Mouse (Mus musculus): ENCODE measurements at regions not wholly inside any gene's neighbourhood (a gene's known extent, or its start where the extent isn't known, plus 50 kb on each side); places are given as distances from the start of the nearest gene placed in this dataset.

DNA sequence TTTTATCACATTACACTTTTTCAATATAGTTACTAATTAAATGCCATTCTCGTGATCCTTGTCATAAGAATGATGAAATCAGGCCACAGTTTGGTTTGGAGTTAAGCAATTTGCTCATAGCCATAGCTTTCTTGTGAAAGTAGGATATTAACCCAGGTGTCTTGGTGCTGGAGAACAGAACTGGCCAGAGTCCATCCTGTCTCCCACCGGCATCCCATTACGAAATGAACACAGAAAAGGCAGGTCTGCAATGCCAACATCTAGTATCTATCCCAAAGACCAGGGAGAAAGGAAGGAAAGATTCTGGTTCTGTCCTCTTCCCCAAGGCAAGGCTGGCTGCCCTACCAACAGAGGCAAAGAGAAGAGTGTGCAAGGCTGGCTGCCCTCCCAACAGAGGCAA, 61.6 kb upstream of the Avpr1a start:
- no peak for DNase-seq

GRCm38 (mm10) chr10:122379661-122380344, 68.5 kb upstream of the Avpr1a start:
- no peak for DNase-seq

DNA sequence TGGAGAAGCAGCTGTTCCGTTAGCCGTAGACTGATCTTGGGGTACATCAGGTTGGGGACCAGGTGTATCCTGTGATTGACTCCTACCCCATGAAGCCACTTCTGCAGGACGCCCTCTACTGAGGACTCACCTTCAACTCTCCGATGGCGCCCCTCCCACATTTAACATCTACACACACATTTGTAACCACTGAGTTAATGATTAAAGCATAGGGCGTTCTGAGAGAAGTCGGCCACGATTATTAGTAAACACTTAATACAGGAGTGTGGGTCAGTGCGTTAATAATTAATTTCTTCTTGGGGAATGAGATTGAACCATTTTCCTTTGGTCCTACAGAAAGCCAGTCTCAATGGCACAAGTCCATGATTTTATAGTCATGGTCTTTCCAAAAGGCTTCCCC, 105.0 kb upstream of the Avpr1a start:
- DNase-seq = no peak

DNA sequence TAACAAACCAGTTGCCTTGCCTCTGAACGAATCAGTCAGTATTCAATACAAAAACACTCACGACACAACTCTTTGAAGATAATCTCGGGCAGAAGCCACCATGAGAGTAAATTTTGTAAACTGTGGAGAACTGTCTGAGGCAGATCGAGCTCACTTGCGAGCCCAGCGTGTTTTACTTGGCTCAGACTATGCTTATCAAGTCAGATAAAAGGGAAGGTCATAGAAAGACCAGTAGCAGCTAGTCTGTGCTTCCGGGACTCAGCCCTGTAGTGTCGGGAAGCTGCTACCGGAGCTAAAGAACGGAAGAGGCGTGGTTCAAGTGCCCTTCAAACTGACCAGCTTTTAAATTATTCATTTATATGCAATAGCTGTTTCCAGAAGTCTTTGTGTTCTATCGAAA, 105.9 kb upstream of the Avpr1a start:
- no peak for DNase-seq

GRCm38 (mm10) chr10:122326851-122327250, 121.4 kb upstream of the Avpr1a start:
- DNase-seq = no peak

DNA sequence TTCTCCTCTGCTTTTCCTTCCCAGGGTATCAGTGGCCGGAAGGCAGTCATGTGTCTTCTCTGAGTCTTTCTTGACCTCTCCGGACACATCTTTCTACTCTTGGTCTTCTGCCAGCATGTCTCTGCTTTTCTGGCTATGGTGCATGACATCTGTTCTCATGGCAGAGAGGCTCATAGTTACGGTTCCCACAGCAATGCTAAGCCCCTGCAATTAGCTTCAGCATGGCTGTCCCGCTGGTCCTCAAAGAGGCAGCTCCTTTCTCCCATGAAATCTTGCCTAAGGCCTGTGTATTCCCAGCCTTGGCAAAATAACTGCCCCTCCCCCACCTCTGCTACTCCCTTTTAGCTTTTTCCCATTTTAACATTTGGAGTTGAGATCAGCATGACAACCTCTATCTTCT, 129.4 kb upstream of the Avpr1a start:
- DNase-seq = no peak

- DNase-seq = no peak
These were observed 137.6 kb upstream of the Avpr1a start for GRCm38 (mm10) chr10:122310646-122311193.

DNA sequence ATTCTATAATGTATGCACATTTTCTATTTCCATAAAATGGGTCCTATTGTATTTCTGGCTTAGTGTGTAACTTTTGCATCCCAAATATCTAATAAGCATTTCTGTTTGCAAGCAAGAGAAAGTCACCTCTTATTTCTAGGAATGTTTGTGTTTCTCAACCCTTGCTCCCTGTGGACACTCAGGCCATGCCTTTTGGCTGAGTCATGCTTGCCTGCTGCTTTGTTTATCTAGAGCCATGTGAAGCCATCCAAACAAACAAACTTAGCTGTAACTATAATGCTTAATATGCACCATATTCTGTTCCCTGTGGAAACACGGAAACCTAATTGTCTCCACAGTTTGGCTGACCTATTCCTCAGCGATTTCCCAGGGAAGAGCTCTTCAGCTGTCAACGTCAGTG, 139.6 kb upstream of the Avpr1a start:
- DNase-seq = no peak

DNA sequence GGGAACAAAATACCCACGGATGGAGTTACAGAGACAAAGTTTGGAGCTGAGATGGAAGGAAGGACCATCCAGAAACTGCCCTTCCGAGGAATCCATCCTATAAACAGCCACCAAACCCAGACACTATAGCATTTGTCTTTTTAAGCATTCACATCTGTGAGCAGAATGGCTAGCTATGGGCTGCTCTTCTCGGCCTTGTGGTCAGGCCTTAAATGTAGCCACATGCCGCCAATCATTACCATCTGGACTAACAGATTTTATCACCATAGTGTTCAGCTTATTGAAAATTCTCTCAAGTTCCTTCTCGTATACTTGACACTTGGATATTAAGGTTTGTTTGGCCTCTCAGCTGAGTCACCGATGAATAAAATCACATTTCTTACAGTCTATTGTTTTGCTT, 146.0 kb upstream of the Avpr1a start:
- no peak for DNase-seq

DNA sequence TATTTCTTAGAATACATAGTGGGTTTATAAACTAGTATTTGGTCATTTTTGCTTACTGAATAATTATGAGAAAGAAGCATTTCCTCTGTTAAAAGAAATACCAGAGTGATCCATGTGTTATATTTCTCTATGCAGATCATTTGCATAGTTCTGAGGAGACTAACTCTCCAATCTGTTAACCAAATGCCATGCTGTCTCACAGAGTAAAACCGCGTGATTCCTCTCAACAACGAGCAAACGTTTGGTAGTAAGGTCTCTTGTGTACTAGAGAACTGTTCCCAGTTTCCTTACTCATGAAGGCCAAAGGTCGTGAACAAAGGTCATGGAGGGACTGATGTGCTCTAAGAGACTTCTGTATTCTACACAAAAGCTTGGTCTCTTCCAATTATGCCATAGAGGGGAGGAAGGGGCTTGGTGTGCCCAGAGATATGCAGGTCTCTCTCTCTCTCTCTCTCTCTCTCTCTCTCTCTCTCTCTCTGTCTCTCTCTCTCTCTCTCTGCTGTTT, 152.3 kb upstream of the Avpr1a start:
- DNase-seq = no peak

- no peak for DNase-seq
These were observed 156.7 kb upstream of the Avpr1a start for GRCm38 (mm10) chr10:122291611-122292010.

DNA sequence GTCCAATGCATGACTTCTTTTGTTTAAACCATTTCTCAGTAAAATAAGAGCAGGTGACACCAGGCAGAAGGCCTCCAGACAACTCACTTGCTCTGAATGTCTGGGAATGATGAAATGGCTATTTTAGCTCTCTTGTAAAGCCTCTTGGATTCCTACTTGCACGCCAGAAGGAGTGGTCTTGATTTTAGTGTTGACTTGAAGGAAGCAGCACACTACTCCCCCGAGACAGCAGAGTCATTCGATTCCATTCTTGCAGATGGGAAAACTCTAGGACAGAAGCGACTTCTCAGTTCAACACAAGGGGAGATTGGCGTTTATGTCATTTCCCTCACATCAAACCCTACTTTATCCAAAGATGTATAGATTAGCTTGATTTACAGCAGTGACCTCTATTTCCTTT, 157.2 kb upstream of the Avpr1a start:
- DNase-seq = no peak

DNA sequence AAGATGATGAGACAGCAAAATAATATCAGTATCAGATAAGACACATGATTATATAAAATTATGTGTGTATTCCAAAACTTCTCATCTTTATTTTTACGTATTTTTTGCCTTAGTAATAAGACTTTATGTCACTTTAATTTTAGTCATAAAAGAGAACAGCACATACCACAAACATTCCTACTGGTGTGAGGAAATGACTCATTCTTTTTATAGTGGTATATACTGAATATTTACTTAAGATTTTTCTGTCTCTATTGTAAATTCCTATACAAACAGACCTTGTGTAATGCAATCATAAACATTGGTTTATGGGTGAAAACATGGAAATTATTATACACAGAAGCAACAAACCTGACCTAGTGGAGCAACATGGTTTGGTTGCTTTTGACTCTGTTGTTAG, 173.4 kb upstream of the Avpr1a start:
- DNase-seq = no peak

- no peak for DNase-seq
These were observed 174.1 kb upstream of the Avpr1a start for GRCm38 (mm10) chr10:122274181-122274580.

DNA sequence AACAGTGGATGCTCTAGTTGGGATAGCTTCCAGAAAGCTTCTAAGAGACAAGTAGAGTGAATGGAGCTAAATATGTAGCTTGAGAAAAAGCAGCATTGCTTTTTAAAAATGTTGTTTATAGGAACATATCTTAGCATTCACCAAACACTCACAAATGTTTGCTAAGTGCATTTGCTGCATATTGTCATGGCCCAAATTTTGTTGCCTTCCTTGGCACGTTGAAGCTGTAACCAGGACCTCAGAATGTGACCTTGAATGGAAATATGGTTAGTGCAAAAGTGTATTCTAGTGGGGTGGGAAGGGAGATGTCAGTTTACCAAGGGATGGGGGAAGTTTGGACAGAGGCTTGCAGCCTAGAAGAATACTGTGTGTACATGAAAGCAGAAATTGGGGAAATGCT, 166.9 kb upstream of the Rxylt1 start:
- DNase-seq = no peak

GRCm38 (mm10) chr10:122259354-122259753, 162.2 kb upstream of the Rxylt1 start:
- DNase-seq = no peak

DNA sequence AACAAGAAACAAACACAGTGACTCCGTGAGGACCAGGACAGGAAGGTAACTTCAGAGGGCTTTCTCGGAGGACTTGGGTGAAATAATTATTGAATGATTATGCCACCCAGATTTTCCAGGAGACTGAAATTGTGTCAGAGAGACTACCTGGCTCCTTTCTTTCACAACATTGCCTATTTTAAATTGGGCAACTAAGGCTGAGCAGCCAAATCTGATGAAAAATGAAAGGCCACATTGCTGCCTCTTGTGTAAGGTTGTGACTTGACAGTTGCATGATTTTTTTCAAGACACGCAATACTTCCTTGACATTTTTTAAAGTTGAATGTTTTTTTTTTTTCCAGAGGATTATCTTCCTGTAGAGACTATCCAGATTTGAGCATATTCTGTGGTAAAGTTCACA, 161.5 kb upstream of the Rxylt1 start:
- no peak for DNase-seq

DNA sequence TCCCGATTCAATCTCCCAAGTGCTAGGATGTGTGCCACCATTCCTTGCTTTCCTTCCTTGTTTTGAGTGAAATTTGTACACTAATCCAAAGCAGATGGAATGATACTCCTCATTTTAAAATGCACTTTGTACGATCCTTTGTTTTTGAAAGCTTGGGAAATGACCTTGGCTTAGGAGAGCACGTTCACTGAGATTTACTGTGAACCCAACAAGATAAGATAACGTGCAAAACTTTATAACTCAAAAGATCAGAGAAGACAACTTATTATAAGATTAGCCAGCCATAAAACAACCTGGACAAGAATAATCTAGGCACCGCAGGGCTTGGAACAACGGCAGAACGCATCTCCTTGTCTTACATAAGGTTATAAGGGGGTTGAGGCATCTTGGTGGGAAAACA, 134.6 kb upstream of the Rxylt1 start:
- DNase-seq = no peak

DNA sequence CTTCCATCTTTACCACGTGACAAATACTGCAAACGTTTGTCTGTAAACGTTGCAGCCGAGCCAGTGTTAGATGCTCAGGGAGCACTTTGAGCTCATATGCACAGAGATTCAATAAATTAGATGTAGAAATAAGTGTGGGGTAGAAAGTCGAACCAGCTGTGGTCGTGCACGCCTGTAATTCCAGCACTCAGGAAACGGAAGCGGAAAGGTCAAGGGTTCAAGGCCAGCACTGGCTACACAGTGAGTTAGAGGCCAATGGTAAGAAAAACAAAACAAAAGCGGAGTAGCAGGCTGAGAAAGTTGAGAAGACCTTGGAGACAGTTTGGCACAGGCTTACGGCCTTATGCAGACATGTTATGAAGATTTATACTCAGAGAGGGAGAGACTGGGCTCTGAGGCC, 133.6 kb upstream of the Rxylt1 start:
- no peak for DNase-seq

GRCm38 (mm10) chr10:122225679-122226078, 128.5 kb upstream of the Rxylt1 start:
- no peak for DNase-seq

GRCm38 (mm10) chr10:122223076-122223475, 125.9 kb upstream of the Rxylt1 start:
- no peak for DNase-seq

GRCm38 (mm10) chr10:122217594-122217993, 120.4 kb upstream of the Rxylt1 start:
- no peak for DNase-seq

GRCm38 (mm10) chr10:122199791-122200190, 102.6 kb upstream of the Rxylt1 start:
- peak; percentile 35 for DNase-seq

- DNase-seq = no peak
These were observed 100.5 kb upstream of the Rxylt1 start for GRCm38 (mm10) chr10:122197703-122198102.

GRCm38 (mm10) chr10:122194139-122194538, 97.0 kb upstream of the Rxylt1 start:
- DNase-seq = no peak
